Mouse (Mus musculus) limb, embryonic 11.5 days (tissue): ENCODE measurements around the gene Sbno2. TPM values are rescaled to one million over a fixed set of nuclear protein-coding genes. Genes with fewer than 3 reads are reported as not detected.
A peak's percentile ranks its signal among the peaks of the same experiment; 100 is the strongest.

Experiments
- ATAC-seq: fragments of 200-750 bp; cut with Nextera tagmentation; 2 replicates; pipeline ENCODE4 v1.8.0; 2017; ENCODE audit warnings: low read depth; ENCODE audit not compliant: insufficient number of reproducible peaks, low FRiP score, low TSS enrichment
- DNase-seq: peaks from one replicate; pipeline ENCODE4 v3.0.0-alpha.2; 2015; ENCODE audit warnings: low spot score
- H3K27ac ChIP-seq: fragments of 300-500 bp; sonication (generic); replicated peaks from 2 replicates; pipeline ENCODE4 v1.5.1; 2014; ENCODE audit warnings: low read depth, mild to moderate bottlenecking, low read length
- H3K27me3 ChIP-seq: fragments of 300-500 bp; sonication (generic); 2 replicates; pipeline ENCODE4 v1.6.1; 2014; ENCODE audit warnings: mild to moderate bottlenecking, low read length, mixed read lengths; ENCODE audit not compliant: control insufficient read depth, insufficient read depth
- H3K36me3 ChIP-seq: fragments of 300-500 bp; sonication (generic); 2 replicates; pipeline ENCODE4 v1.6.1; 2014; ENCODE audit warnings: mild to moderate bottlenecking, low read length, moderate library complexity, mixed read lengths; ENCODE audit not compliant: control insufficient read depth, insufficient read depth
- H3K4me1 ChIP-seq: fragments of 300-500 bp; sonication (generic); 2 replicates; pipeline ENCODE4 v1.6.1; 2014; ENCODE audit warnings: low read length, mixed read lengths; ENCODE audit not compliant: control insufficient read depth, insufficient read depth
- H3K4me2 ChIP-seq: fragments of 300-500 bp; sonication (generic); 2 replicates; pipeline ENCODE4 v1.6.1; 2014; ENCODE audit warnings: low read depth, mild to moderate bottlenecking, moderate library complexity; ENCODE audit not compliant: severe bottlenecking
- H3K4me3 ChIP-seq: fragments of 300-500 bp; sonication (generic); 2 replicates; pipeline ENCODE4 v1.5.1; 2014; ENCODE audit warnings: low read depth, low read length
- H3K9ac ChIP-seq: fragments of 300-500 bp; sonication (generic); 2 replicates; pipeline ENCODE4 v1.6.1; 2014; ENCODE audit warnings: mild to moderate bottlenecking, low read length
- H3K9me3 ChIP-seq: fragments of 300-500 bp; sonication (generic); 2 replicates; pipeline ENCODE4 v1.6.1; 2016; ENCODE audit warnings: low read length; ENCODE audit not compliant: control insufficient read depth
- WGBS: fragments of 180-500 bp; shearing (Covaris S2); extraction: QIAGEN DNeasy Blood & Tissue Kit; methylation state at CpG from one replicate; pipeline ENCODE4 v1.1.7; 2014; 5-methylcytosine and 5-hydroxymethylcytosine counted together
- polyA plus RNA-seq: library from polyadenylated mRNA; unstranded; fragments of >200 nt; fragmentation: Nextera tagmentation; extraction: Ambion mirVana; gene quantifications from 2 replicates; pipeline ENCODE4 v1.2.1, GENCODE M21; 2014

Gene Sbno2
- polyA plus RNA-seq, 1 experiment from 2014 or later = 8.1 TPM

DNA sequence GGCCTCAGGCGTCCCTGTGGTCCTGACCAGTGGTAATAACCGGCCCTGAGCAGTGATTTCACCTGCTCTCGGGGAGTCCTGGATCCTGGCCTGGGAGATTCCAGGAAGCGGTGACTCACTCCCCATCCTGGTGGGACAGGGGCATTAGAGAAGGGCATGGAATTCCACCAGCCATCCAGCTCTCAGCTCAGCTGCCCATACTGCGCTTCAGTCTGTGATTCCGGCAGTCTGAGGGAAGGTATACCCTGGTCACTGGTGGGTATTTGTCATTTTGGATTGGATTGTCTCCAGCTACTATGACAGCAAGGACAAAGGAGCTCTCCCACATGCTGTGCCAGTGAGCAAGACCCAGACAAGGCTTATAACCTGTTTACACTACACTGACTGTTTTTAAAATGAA lies 2.3 kb upstream of the Sbno2 start:
- Histone ChIP-seq H3K36me3 (no peaks in the 10 kb centered on the region), H3K4me2 (no peak overlapping the region), H3K9me3 (no peaks in the 10 kb centered on the region), H3K4me3 (no peak overlapping the region), H3K27ac (no peak overlapping the region), H3K9ac (no peak overlapping the region), H3K4me1 (no peaks in the 10 kb centered on the region), H3K27me3 (no peaks in the 10 kb centered on the region)
- WGBS = 68% methylated on average over 6 of the region's 6 CpGs
- ATAC-seq = no peak
- no peak for DNase-seq

DNA sequence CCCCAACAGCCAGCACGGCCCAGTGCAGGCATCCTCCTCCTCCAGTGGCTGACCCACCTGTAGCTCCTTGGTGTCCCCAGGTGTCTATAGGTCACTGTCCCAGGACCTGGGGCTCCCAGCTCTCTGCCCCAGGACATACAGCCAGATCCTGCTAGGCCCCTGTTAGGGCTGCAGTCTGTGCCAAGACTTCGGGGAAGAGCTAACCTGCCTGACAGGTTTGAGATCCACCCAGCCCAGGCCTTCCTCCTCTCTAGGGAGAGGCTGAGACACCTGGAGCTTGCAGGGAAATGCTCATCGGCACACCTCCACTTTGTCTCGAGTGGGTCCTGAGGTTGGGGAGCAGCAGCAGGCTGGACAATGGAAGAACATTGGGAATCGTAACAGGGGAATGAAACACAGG lies 555 bp upstream of the Sbno2 start:
- H3K4me2 ChIP-seq = no peak overlapping the region
- peaks cover 5% of the 10 kb centered on the region for H3K4me1 ChIP-seq
- no peak overlapping the region for H3K4me3 ChIP-seq
- ATAC-seq = no peak
- 71% methylated on average over 5 of the region's 5 CpGs for WGBS
- no peak for DNase-seq
- H3K27me3 ChIP-seq = no peaks in the 10 kb centered on the region
- no peaks in the 10 kb centered on the region for H3K9me3 ChIP-seq
- no peak overlapping the region; the same call in 1 of the 2 replicates for H3K9ac ChIP-seq
- no peaks in the 10 kb centered on the region for H3K36me3 ChIP-seq
- H3K27ac ChIP-seq = no peak overlapping the region

DNA sequence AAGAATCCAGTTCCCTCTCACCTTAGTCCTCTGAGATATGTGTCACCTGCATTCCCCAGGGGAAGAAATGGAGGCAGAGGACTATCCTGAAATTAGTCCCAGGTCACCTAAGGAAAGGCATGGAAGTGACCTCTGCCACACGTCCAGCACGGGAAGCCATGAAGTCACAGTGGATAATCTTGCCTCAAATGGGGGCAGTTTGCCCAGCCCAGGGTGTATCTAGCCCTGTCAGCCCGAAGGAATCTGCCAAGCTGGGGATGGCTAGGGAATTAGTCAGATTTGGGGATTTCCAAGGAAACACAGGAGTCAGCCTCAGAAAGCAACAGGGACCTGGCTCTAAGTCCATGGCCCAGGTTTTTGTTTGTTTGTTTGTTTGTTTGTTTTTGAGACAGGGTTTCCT lies 1.2 kb downstream of the Sbno2 start:
- Histone ChIP-seq H3K27me3 (no peaks in the 10 kb centered on the region), H3K9me3 (no peaks in the 10 kb centered on the region), H3K9ac (no peak overlapping the region; the same call in 1 of the 2 replicates), H3K4me1 (peaks cover 5% of the 10 kb centered on the region), H3K4me3 (no peak overlapping the region), H3K27ac (no peak overlapping the region), H3K4me2 (no peak overlapping the region), H3K36me3 (no peaks in the 10 kb centered on the region)
- DNase-seq = no peak
- 71% methylated on average over 3 of the region's 3 CpGs for WGBS
- no peak for ATAC-seq

DNA sequence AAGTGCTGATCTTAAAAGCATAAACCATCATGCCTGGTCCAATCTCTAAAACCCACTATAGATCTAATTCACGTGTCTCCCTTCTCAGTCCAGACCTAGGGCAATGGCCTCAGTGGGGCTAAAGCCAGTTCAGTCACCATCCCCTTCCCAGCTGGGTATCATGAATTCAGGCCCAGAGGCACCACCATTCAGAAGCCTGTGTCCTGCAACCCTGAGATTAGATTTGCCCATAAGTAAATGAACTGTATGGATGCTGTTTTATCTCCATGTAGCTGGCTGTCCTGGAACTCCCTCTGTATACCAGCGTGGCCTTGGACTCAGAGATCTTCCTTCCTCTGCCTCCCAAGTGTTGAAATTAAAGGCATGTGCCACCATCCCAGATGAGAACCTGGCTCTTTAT lies 2.3 kb downstream of the Sbno2 start:
- H3K4me1 ChIP-seq = peaks cover 5% of the 10 kb centered on the region
- no peaks in the 10 kb centered on the region for H3K36me3 ChIP-seq
- 85% methylated on average over 2 of the region's 2 CpGs for WGBS
- H3K27ac ChIP-seq = no peak overlapping the region
- no peaks in the 10 kb centered on the region for H3K27me3 ChIP-seq
- no peak overlapping the region for H3K4me3 ChIP-seq
- no peak overlapping the region for H3K4me2 ChIP-seq
- DNase-seq (no peak), ATAC-seq (no peak)
- no peaks in the 10 kb centered on the region for H3K9me3 ChIP-seq
- H3K9ac ChIP-seq = no peak overlapping the region; the same call in 1 of the 2 replicates

DNA sequence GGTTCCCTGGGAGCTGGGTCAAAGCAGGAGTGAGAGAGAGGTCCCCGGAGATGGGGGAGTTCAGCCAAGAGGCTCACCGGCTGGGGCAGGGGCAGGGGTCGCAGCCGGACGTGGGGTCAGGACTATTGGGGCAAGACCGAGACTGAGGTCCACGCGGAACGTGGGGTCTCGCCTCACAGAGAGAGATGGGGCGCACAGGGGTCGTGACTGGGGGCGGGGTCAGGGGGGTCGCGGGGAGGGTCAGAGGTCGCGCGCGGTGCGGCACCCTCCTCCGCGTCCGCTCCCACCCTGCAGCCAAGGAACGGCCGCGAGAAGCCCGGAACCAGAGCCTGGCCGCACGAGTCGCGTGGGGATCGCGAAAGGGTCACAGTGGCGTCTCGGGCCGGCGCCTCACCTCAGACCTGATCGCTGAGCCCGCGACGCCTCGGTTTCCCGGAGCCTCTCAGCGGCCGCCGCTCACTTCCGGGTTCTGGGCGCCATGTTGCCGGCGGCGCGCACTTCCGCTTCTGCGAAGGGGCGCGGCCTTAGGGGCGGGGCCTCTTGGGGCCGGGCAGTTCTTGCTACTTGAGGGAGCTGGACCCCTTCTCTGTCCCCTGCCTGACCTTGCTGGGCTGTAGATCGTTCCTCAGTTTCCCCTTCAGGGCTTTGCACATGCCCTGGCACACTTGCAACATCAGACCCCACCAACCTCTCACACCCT lies 3.0 kb downstream of the Sbno2 start:
- under 1% methylated on average over 58 of the region's 59 CpGs for WGBS
- Histone ChIP-seq H3K4me1 (peaks cover 10% of the 10 kb centered on the region), H3K9me3 (no peaks in the 10 kb centered on the region), H3K9ac (peak overlapping the region; percentile 79), H3K27me3 (no peaks in the 10 kb centered on the region), H3K36me3 (no peaks in the 10 kb centered on the region), H3K27ac (no peak overlapping the region), H3K4me2 (peak overlapping the region; percentile 85), H3K4me3 (peak overlapping the region; percentile 95)
- DNase-seq (peak; percentile 89), ATAC-seq (peak; percentile 88)

DNA sequence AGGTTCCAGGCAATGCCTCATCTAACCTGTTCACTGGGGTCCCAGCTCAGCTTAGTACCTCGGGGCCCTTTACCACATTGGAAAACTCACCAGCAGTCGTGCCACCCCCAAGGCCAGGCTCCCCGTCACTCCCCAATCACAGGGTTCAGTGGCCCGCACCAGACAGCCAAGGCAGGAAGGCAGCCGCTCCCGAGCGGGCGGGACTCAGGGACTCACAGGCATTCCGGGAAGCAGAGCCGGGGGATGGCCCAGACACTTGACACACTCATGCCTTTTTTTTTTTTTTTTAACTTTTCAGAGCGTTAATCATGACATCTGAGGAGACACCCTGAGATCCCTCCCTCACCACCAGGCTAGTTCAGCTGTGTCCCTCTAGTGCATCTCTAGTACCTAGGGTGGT lies 4.4 kb downstream of the Sbno2 start:
- H3K9me3 ChIP-seq = no peaks in the 10 kb centered on the region
- ATAC-seq = no peak
- no peaks in the 10 kb centered on the region for H3K27me3 ChIP-seq
- no peaks in the 10 kb centered on the region for H3K36me3 ChIP-seq
- 64% methylated on average over 11 of the region's 11 CpGs for WGBS
- no peak overlapping the region for H3K4me3 ChIP-seq
- H3K4me2 ChIP-seq = no peak overlapping the region
- peaks cover 14% of the 10 kb centered on the region for H3K4me1 ChIP-seq
- no peak overlapping the region for H3K27ac ChIP-seq
- no peak for DNase-seq
- H3K9ac ChIP-seq = no peak overlapping the region

DNA sequence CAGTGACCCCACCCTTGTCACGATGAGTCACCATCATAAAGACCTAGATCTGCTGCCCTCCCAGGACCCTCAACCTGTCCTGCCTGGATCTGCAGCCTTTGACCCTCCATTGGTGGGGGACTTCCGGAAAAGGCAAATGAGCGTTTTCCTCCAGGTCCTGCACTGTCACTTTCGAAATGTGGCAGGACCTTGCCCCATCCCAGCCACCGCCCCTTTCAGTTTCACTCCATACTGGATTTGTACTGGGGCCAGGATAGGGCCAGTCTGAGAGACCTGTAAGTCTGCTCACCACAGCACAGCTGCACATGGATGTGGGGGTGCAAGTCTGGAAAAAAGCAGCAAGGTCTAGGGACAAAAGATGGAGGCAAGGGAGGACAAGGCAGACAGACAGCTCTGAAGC lies 6.7 kb downstream of the Sbno2 start:
- H3K4me3 ChIP-seq = no peak overlapping the region
- H3K27me3 ChIP-seq = no peaks in the 10 kb centered on the region
- no peaks in the 10 kb centered on the region for H3K36me3 ChIP-seq
- WGBS = 83% methylated on average over 5 of the region's 5 CpGs
- no peak for DNase-seq
- H3K27ac ChIP-seq = no peak overlapping the region
- H3K9me3 ChIP-seq = no peaks in the 10 kb centered on the region
- H3K9ac ChIP-seq = no peak overlapping the region
- peaks cover 14% of the 10 kb centered on the region for H3K4me1 ChIP-seq
- ATAC-seq = no peak
- no peak overlapping the region for H3K4me2 ChIP-seq

DNA sequence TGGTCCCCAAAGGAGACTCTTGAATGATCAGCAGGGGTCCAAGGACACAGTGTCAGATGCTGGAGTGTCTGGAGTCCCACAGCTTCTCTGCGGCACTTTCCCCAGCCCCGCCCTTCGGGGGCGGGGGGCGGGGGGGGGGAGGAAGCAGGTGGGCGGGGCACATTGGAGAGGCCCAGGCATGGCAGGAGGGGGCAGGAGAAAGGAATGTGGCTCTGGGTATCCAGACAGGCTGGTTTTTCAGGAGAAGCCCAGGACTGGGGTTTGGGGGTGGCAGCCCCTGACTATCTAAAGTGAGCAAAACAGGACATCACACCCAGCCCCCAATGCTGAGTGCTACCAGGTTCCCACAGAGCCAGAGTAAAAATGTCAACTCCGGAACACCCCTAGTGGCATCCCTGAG lies 8.1 kb downstream of the Sbno2 start:
- Histone ChIP-seq H3K9ac (no peak overlapping the region), H3K36me3 (no peaks in the 10 kb centered on the region), H3K27ac (no peak overlapping the region), H3K9me3 (no peaks in the 10 kb centered on the region), H3K4me3 (no peak overlapping the region), H3K4me1 (peaks cover 14% of the 10 kb centered on the region), H3K27me3 (no peaks in the 10 kb centered on the region), H3K4me2 (no peak overlapping the region)
- ATAC-seq (no peak), DNase-seq (peak; percentile 55)
- WGBS = 15% methylated on average over 6 of the region's 7 CpGs

DNA sequence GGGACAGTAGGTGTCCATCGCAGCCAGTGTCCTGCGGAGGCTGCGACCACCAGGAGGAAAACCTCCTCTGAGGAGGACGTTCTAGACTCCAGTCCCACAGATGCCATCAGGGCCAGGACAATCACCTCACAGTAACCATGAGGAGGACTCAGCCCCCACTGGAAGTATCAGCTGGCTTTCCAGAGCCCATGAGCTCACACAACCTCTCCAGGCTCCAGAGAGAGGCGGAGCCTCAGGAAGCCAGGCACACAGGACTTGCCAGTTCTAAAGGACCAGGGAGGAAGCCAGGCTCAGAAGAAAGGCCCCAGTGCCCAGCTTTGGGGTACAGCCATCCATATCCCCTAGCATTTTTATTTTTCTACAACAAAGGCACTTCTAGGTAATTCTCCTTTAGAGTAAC lies 9.8 kb downstream of the Sbno2 start:
- H3K27me3 ChIP-seq = no peaks in the 10 kb centered on the region
- DNase-seq (no peak), ATAC-seq (no peak)
- H3K36me3 ChIP-seq = no peaks in the 10 kb centered on the region
- 86% methylated on average over 5 of the region's 5 CpGs for WGBS
- no peaks in the 10 kb centered on the region for H3K9me3 ChIP-seq
- peaks cover 8% of the 10 kb centered on the region for H3K4me1 ChIP-seq
- H3K27ac ChIP-seq = no peak overlapping the region
- no peak overlapping the region for H3K4me2 ChIP-seq
- no peak overlapping the region for H3K9ac ChIP-seq
- no peak overlapping the region for H3K4me3 ChIP-seq
